Mouse (Mus musculus) kidney, embryonic 14.5 days (tissue): ENCODE data around the gene Mybpc3. TPM values are rescaled to one million over a fixed set of nuclear protein-coding genes. Genes with fewer than 3 reads are reported as not detected.

Source experiments
- ATAC-seq: fragments of 200-750 bp; cut with Nextera tagmentation; 2 replicates; pipeline ENCODE4 v1.8.0; 2017; ENCODE audit warnings: moderate number of reproducible peaks, mild to moderate bottlenecking, moderate TSS enrichment, moderate library complexity; ENCODE audit not compliant: low FRiP score, low TSS enrichment
- H3K27ac ChIP-seq: fragments of 300-500 bp; sonication (generic); 2 replicates; pipeline ENCODE4 v1.5.1; 2014; ENCODE audit warnings: low read depth, mild to moderate bottlenecking, low read length, moderate library complexity, mixed read lengths
- H3K27me3 ChIP-seq: fragments of 300-500 bp; sonication (generic); 2 replicates; pipeline ENCODE4 v1.6.1; 2014; ENCODE audit warnings: mild to moderate bottlenecking, low read length; ENCODE audit not compliant: control insufficient read depth, insufficient read depth
- H3K36me3 ChIP-seq: fragments of 300-500 bp; sonication (generic); 2 replicates; pipeline ENCODE4 v1.6.1; 2014; ENCODE audit warnings: low read length, mixed read lengths; ENCODE audit not compliant: control insufficient read depth, insufficient read depth
- H3K4me1 ChIP-seq: fragments of 300-500 bp; sonication (generic); 2 replicates; pipeline ENCODE4 v1.6.1; 2014; ENCODE audit warnings: low read length, mixed read lengths; ENCODE audit not compliant: control insufficient read depth, insufficient read depth
- H3K4me2 ChIP-seq: fragments of 300-500 bp; sonication (generic); replicated peaks from 2 replicates; pipeline ENCODE4 v1.6.1; 2014; ENCODE audit warnings: low read depth, mild to moderate bottlenecking, low read length
- H3K4me3 ChIP-seq: fragments of 300-500 bp; sonication (generic); 2 replicates; pipeline ENCODE4 v1.5.1; 2014; ENCODE audit warnings: mild to moderate bottlenecking, low read length
- H3K9ac ChIP-seq: fragments of 300-500 bp; sonication (generic); 2 replicates; pipeline ENCODE4 v1.6.1; 2014; ENCODE audit warnings: low read depth, mild to moderate bottlenecking, low read length, moderate library complexity
- H3K9me3 ChIP-seq: fragments of 300-500 bp; sonication (generic); 2 replicates; pipeline ENCODE4 v1.6.1; 2016; ENCODE audit warnings: low read length; ENCODE audit not compliant: control insufficient read depth
- WGBS: fragments of 180-500 bp; shearing (Covaris S2); extraction: QIAGEN DNeasy Blood & Tissue Kit; methylation state at CpG from one replicate; pipeline ENCODE4 v1.1.7; 2014; 5-methylcytosine and 5-hydroxymethylcytosine counted together
- polyA plus RNA-seq: library from polyadenylated mRNA; unstranded; fragments of >200 nt; fragmentation: Nextera tagmentation; extraction: Ambion mirVana; gene quantifications from 2 replicates; pipeline ENCODE4 v1.2.1, GENCODE M21; 2014

Gene Mybpc3
- polyA plus RNA-seq, 1 experiment from 2014 or later, result not detected

DNA sequence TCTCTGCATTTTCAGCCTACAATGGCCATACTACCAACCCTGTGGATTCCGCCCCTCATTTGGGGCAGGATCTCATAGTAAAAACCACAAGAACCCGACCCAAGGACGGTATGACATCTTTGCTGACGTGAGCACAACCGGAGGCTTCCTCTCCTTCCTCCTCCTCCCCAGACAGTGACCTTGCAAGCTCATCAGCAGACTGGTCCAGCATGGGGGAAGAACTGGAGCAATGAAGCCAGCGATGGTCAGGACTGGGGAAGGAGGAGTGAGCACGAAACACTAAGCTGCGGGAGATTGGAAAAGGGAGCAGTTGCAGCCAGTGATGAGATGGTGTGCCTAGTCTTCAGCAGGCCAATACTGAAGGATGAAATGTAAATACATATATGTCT, 64.1 kb downstream of the Mybpc3 start:
- Histone ChIP-seq H3K4me1 (0 out of 2 replicates have a peak, but pooled peaks cover 6% of the 10 kb centered on the region), H3K4me2 (peak overlapping the region; percentile 83), H3K4me3 (peak overlapping the region; percentile 84), H3K27ac (no peak overlapping the region), H3K27me3 (no peaks in the 10 kb centered on the region), H3K9me3 (no peaks in the 10 kb centered on the region), H3K9ac (peak overlapping the region; percentile 68), H3K36me3 (no peaks in the 10 kb centered on the region)
- WGBS, result 9% methylated on average over 8 of the region's 8 CpGs
- ATAC-seq, result no peak

DNA sequence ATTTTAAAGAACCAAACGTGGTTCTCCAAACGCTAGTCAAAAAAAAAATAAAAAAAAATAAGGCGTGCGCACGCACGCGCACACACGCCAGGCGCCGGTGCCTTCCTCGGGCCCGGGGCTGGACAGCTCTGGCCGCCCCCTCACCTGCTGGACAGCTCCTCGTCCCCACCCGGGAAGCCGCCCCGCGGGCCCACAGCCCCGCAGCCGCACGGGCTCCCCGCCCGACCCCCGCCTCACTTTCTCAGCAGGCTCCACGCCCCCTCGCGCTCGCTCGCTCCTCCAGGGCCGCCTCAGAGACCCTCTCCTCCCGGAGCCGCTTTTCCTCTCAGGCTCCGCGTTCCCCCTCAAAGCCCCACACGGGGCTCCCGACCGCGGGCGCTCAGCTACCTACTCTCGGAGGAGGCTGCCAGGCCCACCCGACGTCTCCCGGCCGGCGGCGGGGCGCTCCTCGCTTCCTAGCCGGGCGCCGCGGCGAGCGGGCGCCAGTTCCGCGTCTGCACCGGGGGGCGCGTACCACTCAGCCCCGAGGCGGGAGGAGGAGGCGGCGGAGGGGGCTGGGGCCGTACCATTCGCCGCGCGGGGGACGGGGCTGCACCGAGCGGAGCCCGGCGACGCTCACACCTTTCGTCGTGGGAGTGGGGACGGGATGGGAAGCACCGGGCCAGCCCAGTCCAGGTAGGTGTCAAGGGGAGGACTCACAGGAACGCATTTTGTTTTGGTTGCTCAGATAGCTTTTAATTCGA, 64.6 kb downstream of the Mybpc3 start:
- ATAC-seq, result peak; percentile 95
- H3K9ac ChIP-seq, result peak overlapping the region; percentile 68
- H3K27ac ChIP-seq, result peak overlapping the region; percentile 67
- under 1% methylated on average over 81 of the region's 81 CpGs for WGBS
- H3K36me3 ChIP-seq, result no peaks in the 10 kb centered on the region
- H3K9me3 ChIP-seq, result no peaks in the 10 kb centered on the region
- H3K27me3 ChIP-seq, result no peaks in the 10 kb centered on the region
- H3K4me2 ChIP-seq, result peak overlapping the region; percentile 83
- peak overlapping the region; percentile 84 for H3K4me3 ChIP-seq
- H3K4me1 ChIP-seq, result 0 out of 2 replicates have a peak, but pooled peaks cover 6% of the 10 kb centered on the region

DNA sequence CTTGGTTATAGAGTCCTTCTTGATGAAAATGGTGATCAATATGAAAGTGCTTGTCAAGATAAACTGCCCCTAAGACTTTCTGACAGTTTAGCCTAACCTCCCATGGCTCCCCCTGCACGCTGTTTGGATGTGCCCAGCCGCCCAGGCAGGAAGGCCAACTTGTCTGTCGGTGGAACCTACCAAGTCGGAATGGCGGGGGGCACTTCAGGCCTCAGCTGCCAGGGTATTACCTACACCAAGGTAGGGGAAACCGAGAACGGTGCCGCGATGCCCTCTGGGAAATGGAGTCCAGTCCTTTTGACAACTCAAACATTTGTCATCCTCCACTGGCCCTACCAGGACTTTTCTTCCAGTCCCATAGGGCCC, 65.2 kb downstream of the Mybpc3 start:
- Histone ChIP-seq H3K4me2 (peak overlapping the region; percentile 83), H3K4me1 (0 out of 2 replicates have a peak, but pooled peaks cover 6% of the 10 kb centered on the region), H3K9ac (peak overlapping the region; percentile 68), H3K36me3 (no peaks in the 10 kb centered on the region), H3K4me3 (peak overlapping the region; percentile 84), H3K9me3 (no peaks in the 10 kb centered on the region), H3K27me3 (no peaks in the 10 kb centered on the region), H3K27ac (peak overlapping the region; percentile 67)
- peak; percentile 95 for ATAC-seq
- WGBS, result 1% methylated on average over 9 of the region's 9 CpGs

DNA sequence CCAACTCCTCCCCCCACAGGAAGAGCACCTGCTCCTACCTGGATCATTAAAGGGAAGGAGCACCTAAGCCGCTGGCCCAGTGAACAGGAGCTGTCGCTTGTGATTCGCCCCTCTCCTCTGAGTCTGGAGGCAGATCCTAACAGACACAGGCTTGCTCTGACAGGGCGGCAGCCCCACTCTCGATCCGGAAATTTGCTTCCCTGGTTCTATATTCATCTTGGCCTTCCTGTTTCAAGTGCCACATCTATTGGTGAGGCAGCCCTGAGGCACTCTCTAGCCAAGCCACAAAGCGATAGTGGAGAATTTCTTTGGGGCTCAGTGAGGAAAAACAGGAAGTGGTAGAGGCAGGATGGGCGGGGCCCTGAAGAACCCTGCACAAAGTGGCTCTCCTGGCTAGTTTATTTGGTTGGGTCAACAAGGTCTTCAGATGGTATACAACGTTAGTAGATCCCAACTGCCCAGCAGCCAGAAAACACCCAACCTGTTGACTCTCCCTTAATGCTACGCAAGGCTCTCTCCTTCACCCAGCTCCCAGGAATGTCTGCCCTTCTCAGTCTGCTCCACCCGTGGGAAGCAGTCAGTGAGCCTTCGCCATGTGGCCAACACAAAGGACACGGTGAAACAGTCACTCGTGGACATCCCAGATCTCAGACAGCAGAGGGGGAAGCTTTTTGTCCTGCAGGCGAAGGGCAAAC, 65.9 kb downstream of the Mybpc3 start, which contains the start of gene Madd:
Gene Madd, minus strand, starts transcription at position 127 of the 695 bp plus-strand sequence.
- no peaks in the 10 kb centered on the region for H3K27me3 ChIP-seq
- no peaks in the 10 kb centered on the region for H3K9me3 ChIP-seq
- H3K4me3 ChIP-seq, result peak within 1 kb of the TSS; percentile 84
- 64% methylated on average over 15 of the region's 15 CpGs for WGBS
- H3K4me2 ChIP-seq, result peak within 1 kb of the TSS; percentile 83
- H3K27ac ChIP-seq, result peak within 1 kb of the TSS; percentile 67
- no peaks in the 10 kb centered on the region for H3K36me3 ChIP-seq
- no peak for ATAC-seq
- H3K9ac ChIP-seq, result peak within 1 kb of the TSS; percentile 68
- 0 out of 2 replicates have a peak, but pooled peaks cover 6% of the 10 kb centered on the region for H3K4me1 ChIP-seq

Other genes starting within 250 kb of the Mybpc3 start
- 7.7 and 13.2 TPM in 2 replicates for gene C1qtnf4, start 232.3 kb upstream of the Mybpc3 start, polyA plus RNA-seq
- 37.5 and 43.4 TPM in 2 replicates for gene Kbtbd4, start 213.4 kb upstream of the Mybpc3 start, polyA plus RNA-seq
- gene Ndufs3, start 213.3 kb upstream of the Mybpc3 start, polyA plus RNA-seq, result 233 and 251 TPM in 2 replicates
- gene Celf1, start 177.8 kb upstream of the Mybpc3 start, polyA plus RNA-seq, result 50.9 and 77.6 TPM in 2 replicates
- 0.74 and 2.0 TPM in 2 replicates for gene Rapsn, start 82.5 kb upstream of the Mybpc3 start, polyA plus RNA-seq
- gene Psmc3, start 64.1 kb upstream of the Mybpc3 start, polyA plus RNA-seq, result 356 and 399 TPM in 2 replicates
- gene Slc39a13, start 47.7 kb upstream of the Mybpc3 start, polyA plus RNA-seq, result 31.1 and 32.8 TPM in 2 replicates
- gene Spi1, start 35.8 kb upstream of the Mybpc3 start, polyA plus RNA-seq, result 2.2 and 3.7 TPM in 2 replicates
- gene Madd, start 65.7 kb downstream of the Mybpc3 start, polyA plus RNA-seq, result 5.3 and 7.6 TPM in 2 replicates
- gene Nr1h3, start 84.7 kb downstream of the Mybpc3 start, polyA plus RNA-seq, result 1.2 and 1.7 TPM in 2 replicates
- gene Acp2, start 84.7 kb downstream of the Mybpc3 start, polyA plus RNA-seq, result 15.5 and 25.4 TPM in 2 replicates
- gene Ddb2, start 118.8 kb downstream of the Mybpc3 start, polyA plus RNA-seq, result 14.8 and 15.0 TPM in 2 replicates
- gene Pacsin3, start 137.8 kb downstream of the Mybpc3 start, polyA plus RNA-seq, result 24.3 and 32.8 TPM in 2 replicates
- gene Arfgap2, start 146.8 kb downstream of the Mybpc3 start, polyA plus RNA-seq, result 58.6 and 81.6 TPM in 2 replicates